Mouse (Mus musculus) MEL (cell line): Measurements from ENCODE around the gene Arl3. TPM values are rescaled to one million over a fixed set of nuclear protein-coding genes. Genes with fewer than 3 reads are reported as not detected.

Experiments
- DNase-seq: peaks from one replicate; pipeline ENCODE4 v3.0.0; 2011; ENCODE audit warnings: low read depth, low spot score
- H3K27ac ChIP-seq: 2 replicates; pipeline ENCODE4 v1.5.1; 2012; ENCODE audit warnings: low read depth, mild to moderate bottlenecking, control low read depth, low read length, moderate library complexity; ENCODE audit not compliant: control insufficient read depth
- H3K27me3 ChIP-seq, 2 experiments: fragments of 150-350 bp in 1 of 2; sonication (generic) in 1 of 2; 2 replicates each; pipeline ENCODE4 v1.6.1; 2012; ENCODE audit warnings: low read length in 2 of 2, mild to moderate bottlenecking in 2 of 2, improper control_type of control experiment in 1 of 2, moderate library complexity in 1 of 2; ENCODE audit not compliant: insufficient read depth in 2 of 2, control insufficient read depth in 1 of 2
- H3K36me3 ChIP-seq, 2 experiments: 2 replicates each; pipeline ENCODE4 v1.6.1; 2012 to 2014; ENCODE audit warnings: low read length in 2 of 2, improper control_type of control experiment in 1 of 2, inconsistent platforms in 1 of 2, mild to moderate bottlenecking in 1 of 2; ENCODE audit not compliant: insufficient read depth in 2 of 2, control insufficient read depth in 1 of 2
- H3K4me1 ChIP-seq, 2 experiments: fragments of 150-350 bp in 1 of 2; sonication (generic) in 1 of 2; 2 replicates each; pipeline ENCODE4 v1.6.1; 2012; ENCODE audit warnings: low read length in 2 of 2, improper control_type of control experiment in 1 of 2, mild to moderate bottlenecking in 1 of 2; ENCODE audit not compliant: insufficient read depth in 2 of 2, control insufficient read depth in 1 of 2
- H3K4me3 ChIP-seq, 2 experiments: fragments of 150-350 bp in 1 of 2; sonication (generic) in 1 of 2; 2 replicates each; pipeline ENCODE4 v1.5.1; 2012; ENCODE audit warnings: low read depth in 2 of 2, low read length in 2 of 2, mild to moderate bottlenecking in 2 of 2, moderate library complexity in 2 of 2, control low read depth in 1 of 2, improper control_type of control experiment in 1 of 2; ENCODE audit not compliant: control insufficient read depth in 1 of 2, insufficient read depth in 1 of 2
- H3K79me2 ChIP-seq: 2 replicates; pipeline ENCODE4 v1.6.1; 2012; ENCODE audit warnings: mild to moderate bottlenecking, low read length, moderate library complexity; ENCODE audit not compliant: control insufficient read depth, poor library complexity, insufficient read depth
- H3K9ac ChIP-seq: 2 replicates; pipeline ENCODE4 v1.6.1; 2012; ENCODE audit warnings: low read depth, mild to moderate bottlenecking, control low read depth, low read length, moderate library complexity; ENCODE audit not compliant: control insufficient read depth, poor library complexity, severe bottlenecking
- H3K9me3 ChIP-seq: fragments of 150-350 bp; sonication (generic); replicated peaks from 2 replicates; pipeline ENCODE4 v1.6.1; 2012; ENCODE audit warnings: mild to moderate bottlenecking, low read length, improper control_type of control experiment, moderate library complexity; ENCODE audit not compliant: insufficient read depth
- BHLHE40 ChIP-seq: IDR thresholded peaks from 2 replicates; pipeline ENCODE4 v1.6.1; 2012; ENCODE audit warnings: low read depth, mild to moderate bottlenecking, inconsistent platforms, low read length, improper control_type of control experiment, borderline replicate concordance
- CHD1 ChIP-seq: IDR thresholded peaks from 2 replicates; pipeline ENCODE4 v1.6.1; 2012; ENCODE audit warnings: low read depth, mild to moderate bottlenecking, inconsistent platforms, low read length, improper control_type of control experiment
- CTCF ChIP-seq, 3 experiments: IDR thresholded peaks in 2 of 3; conservative IDR thresholded peaks in 1 of 3; 2 replicates each; pipeline ENCODE4 v1.5.1; 2011 to 2012; ENCODE audit warnings: low read length in 3 of 3, low read depth in 2 of 3, mild to moderate bottlenecking in 2 of 3, improper control_type of control experiment in 1 of 3, inconsistent platforms in 1 of 3, mixed read lengths in 1 of 3, moderate library complexity in 1 of 3; ENCODE audit not compliant: control insufficient read depth in 1 of 3, insufficient read depth in 1 of 3, poor library complexity in 1 of 3, severe bottlenecking in 1 of 3
- ELF1 ChIP-seq: IDR thresholded peaks from 2 replicates; pipeline ENCODE4 v1.6.1; 2014; ENCODE audit warnings: low read depth, mild to moderate bottlenecking, inconsistent platforms, low read length, improper control_type of control experiment, moderate library complexity
- EP300 ChIP-seq, 2 experiments: IDR thresholded peaks; 2 replicates each; pipeline ENCODE4 v1.6.1; 2011; ENCODE audit warnings: improper control_type of control experiment in 2 of 2, low read length in 2 of 2, low read depth in 1 of 2, mild to moderate bottlenecking in 1 of 2
- ETS1 ChIP-seq: IDR thresholded peaks from 2 replicates; pipeline ENCODE4 v1.6.1; 2012; ENCODE audit warnings: low read depth, mild to moderate bottlenecking, inconsistent platforms, low read length, improper control_type of control experiment, moderate library complexity
- GABPA ChIP-seq: IDR thresholded peaks from 2 replicates; pipeline ENCODE4 v1.6.1; 2012; ENCODE audit warnings: low read depth, mild to moderate bottlenecking, inconsistent platforms, low read length, improper control_type of control experiment, moderate library complexity
- GATA1 ChIP-seq: IDR thresholded peaks from 2 replicates; pipeline ENCODE4 v1.6.1; 2011; ENCODE audit warnings: low read depth, low read length, improper control_type of control experiment
- JUND ChIP-seq: IDR thresholded peaks from 2 replicates; pipeline ENCODE4 v1.6.1; 2011; ENCODE audit warnings: low read depth, mild to moderate bottlenecking, improper control_type of control experiment, low read length
- KAT2A ChIP-seq: conservative IDR thresholded peaks from 2 replicates; pipeline ENCODE4 v1.6.1; 2012; ENCODE audit warnings: low read depth, low read length, improper control_type of control experiment, inconsistent platforms
- MAFK ChIP-seq: IDR thresholded peaks from 2 replicates; pipeline ENCODE4 v1.6.1; 2011; ENCODE audit warnings: low read depth, mild to moderate bottlenecking, low read length, improper control_type of control experiment, borderline replicate concordance
- MAZ ChIP-seq: IDR thresholded peaks from 2 replicates; pipeline ENCODE4 v1.6.1; 2012; ENCODE audit warnings: low read depth, mild to moderate bottlenecking, inconsistent platforms, low read length, improper control_type of control experiment
- MEF2A ChIP-seq: IDR thresholded peaks from 2 replicates; pipeline ENCODE4 v1.6.1; 2014; ENCODE audit warnings: low read depth, mild to moderate bottlenecking, inconsistent platforms, low read length, improper control_type of control experiment; ENCODE audit not compliant: poor library complexity, insufficient replicate concordance, severe bottlenecking; ENCODE audit errors: extremely low read depth
- MXI1 ChIP-seq: IDR thresholded peaks from 2 replicates; pipeline ENCODE4 v1.6.1; 2011; ENCODE audit warnings: mild to moderate bottlenecking, low read depth, low read length, improper control_type of control experiment
- MYC ChIP-seq: IDR thresholded peaks from 2 replicates; pipeline ENCODE4 v1.6.1; 2011; ENCODE audit warnings: low read depth, mild to moderate bottlenecking, low read length, improper control_type of control experiment, moderate library complexity
- NELFE ChIP-seq: IDR thresholded peaks from 2 replicates; pipeline ENCODE4 v1.6.1; 2011; ENCODE audit warnings: low read depth, low read length, improper control_type of control experiment
- NRF1 ChIP-seq: IDR thresholded peaks from 2 replicates; pipeline ENCODE4 v1.6.1; 2014; ENCODE audit warnings: low read depth, mild to moderate bottlenecking, inconsistent platforms, low read length, improper control_type of control experiment, moderate library complexity; ENCODE audit not compliant: poor library complexity, insufficient read depth, severe bottlenecking
- POLR2A ChIP-seq, 2 experiments: IDR thresholded peaks; 2 replicates each; pipeline ENCODE4 v1.6.1; 2011 to 2012; ENCODE audit warnings: low read length in 2 of 2, mild to moderate bottlenecking in 2 of 2, control low read depth in 1 of 2, improper control_type of control experiment in 1 of 2, low read depth in 1 of 2, moderate library complexity in 1 of 2; ENCODE audit not compliant: control insufficient read depth in 1 of 2, insufficient read depth in 1 of 2, poor library complexity in 1 of 2
- POLR2AphosphoS2 ChIP-seq: IDR thresholded peaks from 2 replicates; pipeline ENCODE4 v1.6.1; 2011; ENCODE audit warnings: low read length, improper control_type of control experiment
- RAD21 ChIP-seq: IDR thresholded peaks from 2 replicates; pipeline ENCODE4 v1.6.1; 2011; ENCODE audit warnings: mild to moderate bottlenecking, low read depth, low read length, improper control_type of control experiment
- RCOR1 ChIP-seq: IDR thresholded peaks from 2 replicates; pipeline ENCODE4 v1.6.1; 2012; ENCODE audit warnings: low read depth, mild to moderate bottlenecking, inconsistent platforms, low read length, improper control_type of control experiment
- SIN3A ChIP-seq: IDR thresholded peaks from 2 replicates; pipeline ENCODE4 v1.6.1; 2012; ENCODE audit warnings: low read length, improper control_type of control experiment, inconsistent platforms
- SMC3 ChIP-seq: IDR thresholded peaks from 2 replicates; pipeline ENCODE4 v1.6.1; 2011; ENCODE audit warnings: low read depth, low read length, improper control_type of control experiment
- TAL1 ChIP-seq: IDR thresholded peaks from 2 replicates; pipeline ENCODE4 v1.6.1; 2012; ENCODE audit warnings: mild to moderate bottlenecking, inconsistent platforms, low read length, moderate library complexity, mixed read lengths
- TBP ChIP-seq: IDR thresholded peaks from 2 replicates; pipeline ENCODE4 v1.8.0; 2011; ENCODE audit warnings: low read depth, low read length, improper control_type of control experiment
- TCF12 ChIP-seq: IDR thresholded peaks from 2 replicates; pipeline ENCODE4 v1.6.1; 2014; ENCODE audit warnings: low read depth, mild to moderate bottlenecking, inconsistent platforms, low read length, improper control_type of control experiment, moderate library complexity
- USF1 ChIP-seq: IDR thresholded peaks from 2 replicates; pipeline ENCODE4 v1.6.1; 2014; ENCODE audit warnings: low read depth, mild to moderate bottlenecking, inconsistent platforms, low read length, improper control_type of control experiment, moderate library complexity
- USF2 ChIP-seq, 2 experiments: IDR thresholded peaks; 2 replicates each; pipeline ENCODE4 v1.6.1; 2011 to 2012; ENCODE audit warnings: improper control_type of control experiment in 2 of 2, low read length in 2 of 2, borderline replicate concordance in 1 of 2, inconsistent platforms in 1 of 2, low read depth in 1 of 2, mild to moderate bottlenecking in 1 of 2; ENCODE audit not compliant: insufficient read depth in 1 of 2
- ZC3H11A ChIP-seq: IDR thresholded peaks from 2 replicates; pipeline ENCODE4 v1.6.1; 2012; ENCODE audit warnings: low read depth, mild to moderate bottlenecking, inconsistent platforms, low read length, improper control_type of control experiment
- ZKSCAN1 ChIP-seq: IDR thresholded peaks from 2 replicates; pipeline ENCODE4 v1.6.1; 2012; ENCODE audit warnings: low read depth, mild to moderate bottlenecking, inconsistent platforms, low read length, improper control_type of control experiment, moderate library complexity
- ZNF384 ChIP-seq: IDR thresholded peaks from 2 replicates; pipeline ENCODE4 v1.6.1; 2012; ENCODE audit warnings: low read depth, mild to moderate bottlenecking, inconsistent platforms, low read length, improper control_type of control experiment
- polyA plus RNA-seq, 2 experiments: library from polyadenylated mRNA; stranded (reverse) in 1 of 2; unstranded in 1 of 2; fragments of >175 nt in 1 of 2; fragments of >200 nt in 1 of 2; gene quantifications; 2 replicates each; pipeline versions ENCODE4 v1.2.1 to v1.2.4; 2012; ENCODE audit warnings: low replicate concordance in 2 of 2, low read depth in 1 of 2; ENCODE audit not compliant: insufficient read length in 2 of 2, insufficient read depth in 1 of 2, missing spikeins in 1 of 2
- total RNA-seq: library from RNA; depleted of rRNA; stranded (reverse); fragments of 300-350 nt; gene quantifications from 2 replicates; pipeline ENCODE4 v1.2.3, GENCODE M21; 2012

Arl3 gene
- total and polyA plus RNA-seq, 3 experiments: 62.4 to 123 TPM; not detected in 1

- Histone ChIP-seq H3K9me3 (no peaks in the 10 kb centered on the region), H3K36me3 (peaks cover 15 to 43% of the 10 kb centered on the region in 2 experiments), H3K27ac (no peak overlapping the region), H3K9ac (no peak overlapping the region), H3K79me2 (peaks cover 73% of the 10 kb centered on the region)
- TF ChIP-seq USF2 (IDR thresholded peaks at IDR 0.05; ENCODE audit: borderline replicate concordance in 1 of 2, insufficient read depth in 1 of 2, low read depth in 1 of 2, low read length in 2 of 2): no peak
- TF ChIP-seq TAL1: peak; percentile 27; the same call in 1 of the 2 replicates
- peak; percentile 55 to 57; a peak in 3 of 4 replicates for TF ChIP-seq EP300 (IDR thresholded peaks at IDR 0.05; ENCODE audit: low read depth in 1 of 2, low read length in 2 of 2)
- no peak for TF ChIP-seq TBP
- TF ChIP-seq JUND: no peak
- TF ChIP-seq ELF1: no peak
- TF ChIP-seq NELFE: no peak
- TF ChIP-seq CTCF (IDR thresholded peaks at IDR 0.05 in 2 of 3, conservative IDR thresholded peaks at IDR 0.05 in 1 of 3; ENCODE audit: control insufficient read depth in 1 of 3, insufficient read depth in 1 of 3, low read depth in 2 of 3, low read length in 3 of 3, poor library complexity in 1 of 3, severe bottlenecking in 1 of 3): peak in 1 of 3 experiments; percentile 5; a peak in 1 of 6 replicates
- no peak for TF ChIP-seq MYC
- no peak for TF ChIP-seq MXI1
- no peak for TF ChIP-seq CHD1
- no peak for TF ChIP-seq ZKSCAN1
- TF ChIP-seq GATA1: peak; percentile 29; the same call in 1 of the 2 replicates
- 0 out of 2 replicates have a peak, but pooled peaks have one; percentile 33 for TF ChIP-seq ZNF384
- TF ChIP-seq SMC3: no peak
- peak; percentile 44; the same call in 1 of the 2 replicates for TF ChIP-seq TCF12
- TF ChIP-seq USF1: no peak
- no peak for TF ChIP-seq RAD21
- TF ChIP-seq ETS1: peak; percentile 67
- TF ChIP-seq SIN3A: 0 out of 2 replicates have a peak, but pooled peaks have one; percentile 46
- TF ChIP-seq ZC3H11A: no peak
- TF ChIP-seq RCOR1: peak; percentile 43; the same call in 1 of the 2 replicates
- TF ChIP-seq, all 39 proteins: peak for 9
- Histone ChIP-seq H3K4me3 (no peak overlapping the region), H3K4me1 (peaks cover 22 to 54% of the 10 kb centered on the region in 2 experiments), H3K27me3 (no peaks in the 10 kb centered on the region)
- DNase-seq: peak; percentile 46
Measured at GRCm38 (mm10) chr19:46509202-46509601, 63.8 kb downstream of the Arl3 start.

- Histone ChIP-seq H3K36me3 (peaks cover 15 to 43% of the 10 kb centered on the region in 2 experiments), H3K9me3 (no peaks in the 10 kb centered on the region), H3K27ac (no peak overlapping the region), H3K4me3 (no peak overlapping the region), H3K79me2 (peaks cover 78% of the 10 kb centered on the region), H3K27me3 (no peaks in the 10 kb centered on the region), H3K4me1 (peaks cover 22 to 54% of the 10 kb centered on the region in 2 experiments), H3K9ac (no peak overlapping the region)
- DNase-seq: no peak
- TF ChIP-seq SMC3 (no peak), MEF2A (no peak), MAZ (no peak), KAT2A (no peak), USF2 (IDR thresholded peaks at IDR 0.05; ENCODE audit: borderline replicate concordance in 1 of 2, insufficient read depth in 1 of 2, low read depth in 1 of 2, low read length in 2 of 2) (no peak), GATA1 (no peak), GABPA (no peak), ELF1 (no peak), ZC3H11A (no peak), MAFK (no peak), TCF12 (no peak), CHD1 (no peak), JUND (no peak), BHLHE40 (no peak), NRF1 (no peak), POLR2AphosphoS2 (no peak), TBP (no peak), POLR2A (IDR thresholded peaks at IDR 0.05; ENCODE audit: control insufficient read depth in 1 of 2, insufficient read depth in 1 of 2, low read depth in 1 of 2, low read length in 2 of 2, poor library complexity in 1 of 2) (no peak)
Measured at GRCm38 (mm10) chr19:46508738-46509137, 64.3 kb downstream of the Arl3 start.
